Mouse (Mus musculus) neural tube, embryonic 15.5 days (tissue): Measurements from ENCODE around the gene St14. TPM values are rescaled to one million over a fixed set of nuclear protein-coding genes. Genes with fewer than 3 reads are reported as not detected.
"Not testable (repeated sequence)": the region's sequence is repeated elsewhere in the genome, so short reads cannot be mapped to it uniquely, and the experiment has no call there.

ENCODE experiments used
- ATAC-seq: fragments of 200-750 bp; cut with Nextera tagmentation; 2 replicates; pipeline ENCODE4 v1.8.0; 2017; ENCODE audit warnings: mild to moderate bottlenecking, moderate TSS enrichment, moderate library complexity; ENCODE audit not compliant: low FRiP score
- H3K27ac ChIP-seq: fragments of 300-500 bp; sonication (generic); replicated peaks from 2 replicates; pipeline ENCODE4 v1.5.1; 2015; ENCODE audit warnings: mild to moderate bottlenecking, inconsistent platforms
- H3K27me3 ChIP-seq: fragments of 300-500 bp; sonication (generic); replicated peaks from 2 replicates; pipeline ENCODE4 v1.6.1; 2015; ENCODE audit warnings: inconsistent platforms
- H3K36me3 ChIP-seq: fragments of 300-500 bp; sonication (generic); 2 replicates; pipeline ENCODE4 v1.6.1; 2015; ENCODE audit warnings: inconsistent platforms
- H3K4me1 ChIP-seq: fragments of 300-500 bp; sonication (generic); 2 replicates; pipeline ENCODE4 v1.6.1; 2015; ENCODE audit warnings: inconsistent platforms
- H3K4me2 ChIP-seq: fragments of 300-500 bp; sonication (generic); 2 replicates; pipeline ENCODE4 v1.6.1; 2015; ENCODE audit warnings: inconsistent platforms, mild to moderate bottlenecking, moderate library complexity
- H3K4me3 ChIP-seq: fragments of 300-500 bp; sonication (generic); replicated peaks from 2 replicates; pipeline ENCODE4 v1.5.1; 2015; ENCODE audit warnings: mild to moderate bottlenecking, inconsistent platforms
- H3K9ac ChIP-seq: fragments of 300-500 bp; sonication (generic); replicated peaks from 2 replicates; pipeline ENCODE4 v1.6.1; 2015; ENCODE audit warnings: mild to moderate bottlenecking, inconsistent platforms
- H3K9me3 ChIP-seq: fragments of 300-500 bp; sonication (generic); replicated peaks from 2 replicates; pipeline ENCODE4 v1.6.1; 2016; ENCODE audit warnings: inconsistent platforms
- WGBS: fragments of 180-500 bp; shearing (Covaris S2); methylation state at CpG from one replicate; pipeline ENCODE4 v1.1.7; 2015; ENCODE audit warnings: mixed read lengths; 5-methylcytosine and 5-hydroxymethylcytosine counted together
- polyA plus RNA-seq: library from polyadenylated mRNA; unstranded; fragments of >200 nt; fragmentation: Nextera tagmentation; extraction: Ambion mirVana; gene quantifications from 2 replicates; pipeline ENCODE4 v1.2.1, GENCODE M21; 2015

The St14 gene
- polyA plus RNA-seq, 1 experiment from 2014 or later, result 0.42 TPM

- Histone ChIP-seq H3K27ac (no peak overlapping the region), H3K36me3 (no peaks in the 10 kb centered on the region), H3K4me2 (peak overlapping the region; percentile 60), H3K4me1 (peaks cover 5% of the 10 kb centered on the region; the same call in 1 of the 2 replicates), H3K9ac (peak overlapping the region; percentile 41), H3K4me3 (peak overlapping the region; percentile 30), H3K27me3 (no peaks in the 10 kb centered on the region), H3K9me3 (no peaks in the 10 kb centered on the region)
- WGBS, result 8% methylated on average over 15 of the region's 15 CpGs
- ATAC-seq, result peak; percentile 74
These were observed 49.5 kb downstream of the St14 start for GRCm38 (mm10) chr9:31082054-31082666.

- Histone ChIP-seq H3K36me3 (no peaks in the 10 kb centered on the region), H3K9me3 (no peaks in the 10 kb centered on the region), H3K4me1 (peaks cover 5% of the 10 kb centered on the region; the same call in 1 of the 2 replicates), H3K4me3 (no peak overlapping the region), H3K4me2 (no peak overlapping the region), H3K27ac (no peak overlapping the region), H3K27me3 (no peaks in the 10 kb centered on the region), H3K9ac (no peak overlapping the region)
- ATAC-seq, result no peak
- 83% methylated on average over 6 of the region's 6 CpGs for WGBS
These were observed 50.9 kb downstream of the St14 start for GRCm38 (mm10) chr9:31080726-31081125.

- H3K27me3 ChIP-seq, result no peaks in the 10 kb centered on the region
- no peak for ATAC-seq
- H3K9me3 ChIP-seq, result no peaks in the 10 kb centered on the region
- H3K4me1 ChIP-seq, result no peaks in the 10 kb centered on the region
- 78% methylated on average over 10 of the region's 10 CpGs for WGBS
- no peaks in the 10 kb centered on the region for H3K36me3 ChIP-seq
- H3K4me3 ChIP-seq, result no peak overlapping the region
- H3K9ac ChIP-seq, result no peak overlapping the region
- no peak overlapping the region for H3K27ac ChIP-seq
- no peak overlapping the region for H3K4me2 ChIP-seq
These were observed 56.8 kb downstream of the St14 start for GRCm38 (mm10) chr9:31074836-31075235.

GRCm38 (mm10) chr9:31073797-31074196 lies 57.9 kb downstream of the St14 start:
- 76% methylated on average over 7 of the region's 7 CpGs for WGBS
- Histone ChIP-seq H3K27ac (no peak overlapping the region), H3K9ac (no peak overlapping the region), H3K27me3 (no peaks in the 10 kb centered on the region), H3K4me1 (no peaks in the 10 kb centered on the region), H3K4me2 (no peak overlapping the region), H3K9me3 (no peaks in the 10 kb centered on the region), H3K4me3 (no peak overlapping the region), H3K36me3 (peaks cover under 1% of the 10 kb centered on the region; the same call in 1 of the 2 replicates)
- ATAC-seq, result no peak

- Histone ChIP-seq H3K4me2 (no peak overlapping the region), H3K4me1 (no peaks in the 10 kb centered on the region), H3K4me3 (no peak overlapping the region), H3K27me3 (no peaks in the 10 kb centered on the region), H3K9ac (no peak overlapping the region), H3K36me3 (peaks cover 4% of the 10 kb centered on the region; the same call in 1 of the 2 replicates), H3K27ac (no peak overlapping the region), H3K9me3 (no peaks in the 10 kb centered on the region)
- WGBS, result 92% methylated on average over 5 of the region's 5 CpGs
- ATAC-seq, result no peak
These were observed 59.4 kb downstream of the St14 start for GRCm38 (mm10) chr9:31072256-31072655.

- Histone ChIP-seq H3K9ac (no peak overlapping the region), H3K9me3 (no peaks in the 10 kb centered on the region), H3K27me3 (no peaks in the 10 kb centered on the region), H3K27ac (no peak overlapping the region), H3K4me1 (no peaks in the 10 kb centered on the region), H3K4me3 (no peak overlapping the region), H3K4me2 (no peak overlapping the region), H3K36me3 (peaks cover 9% of the 10 kb centered on the region)
- no peak for ATAC-seq
- WGBS, result 94% methylated on average over 8 of the region's 8 CpGs
These were observed 60.9 kb downstream of the St14 start for GRCm38 (mm10) chr9:31070706-31071105.

GRCm38 (mm10) chr9:31058723-31059122 lies 72.9 kb downstream of the St14 start:
- no peak overlapping the region for H3K27ac ChIP-seq
- peaks cover 14% of the 10 kb centered on the region for H3K36me3 ChIP-seq
- ATAC-seq, result no peak
- H3K4me2 ChIP-seq, result no peak overlapping the region
- H3K4me3 ChIP-seq, result no peak overlapping the region
- WGBS, result 88% methylated on average over 2 of the region's 2 CpGs
- H3K9ac ChIP-seq, result no peak overlapping the region
- no peaks in the 10 kb centered on the region for H3K9me3 ChIP-seq
- H3K27me3 ChIP-seq, result no peaks in the 10 kb centered on the region
- no peaks in the 10 kb centered on the region for H3K4me1 ChIP-seq

GRCm38 (mm10) chr9:31051509-31051908 lies 80.1 kb downstream of the St14 start:
- not testable (repeated sequence) for H3K9me3 ChIP-seq, H3K27ac ChIP-seq

GRCm38 (mm10) chr9:31050208-31050607 lies 81.4 kb downstream of the St14 start:
- H3K36me3 ChIP-seq, result no peaks in the 10 kb centered on the region
- H3K27me3 ChIP-seq, result no peaks in the 10 kb centered on the region
- H3K4me2 ChIP-seq, result no peak overlapping the region
- no peaks in the 10 kb centered on the region for H3K9me3 ChIP-seq
- H3K27ac ChIP-seq, result no peak overlapping the region
- H3K4me3 ChIP-seq, result no peak overlapping the region
- no peak for ATAC-seq
- 94% methylated on average over 5 of the region's 5 CpGs for WGBS
- no peak overlapping the region for H3K9ac ChIP-seq
- H3K4me1 ChIP-seq, result no peaks in the 10 kb centered on the region

More at GRCm38 (mm10) chr9:31051509-31051908, 80.1 kb downstream of the St14 start:
- not testable (repeated sequence) for H3K4me3 ChIP-seq, H3K27me3 ChIP-seq, H3K36me3 ChIP-seq, ATAC-seq, H3K4me2 ChIP-seq, H3K9ac ChIP-seq, H3K4me1 ChIP-seq
- WGBS, result 92% methylated on average over 6 of the region's 6 CpGs

Other genes starting within 250 kb of the St14 start
- 5.8 and 7.0 TPM in 2 replicates for gene Adamts15, start 209.4 kb downstream of the St14 start, polyA plus RNA-seq
- gene Adamts8, start 189.3 kb downstream of the St14 start, polyA plus RNA-seq, result 2.6 and 3.1 TPM in 2 replicates
- 3.5 and 5.1 TPM in 2 replicates for gene Zbtb44, start 101.2 kb downstream of the St14 start, polyA plus RNA-seq
- gene Aplp2, start 80.0 kb upstream of the St14 start, polyA plus RNA-seq, result 450 and 456 TPM in 2 replicates
- 6.4 and 7.3 TPM in 2 replicates for gene Prdm10, start 148.7 kb upstream of the St14 start, polyA plus RNA-seq